Mouse (Mus musculus) limb, embryonic 14.5 days (tissue): Measurements from ENCODE around the gene Sytl2. TPM values are rescaled to one million over a fixed set of nuclear protein-coding genes. Genes with fewer than 3 reads are reported as not detected.

Experiments used
- ATAC-seq: fragments of 200-750 bp; cut with Nextera tagmentation; 2 replicates; pipeline ENCODE4 v1.8.0; 2017; ENCODE audit warnings: low read depth, moderate number of reproducible peaks, moderate TSS enrichment; ENCODE audit not compliant: low FRiP score
- DNase-seq: peaks from one replicate; pipeline ENCODE4 v3.0.0-alpha.2; 2015; ENCODE audit warnings: low spot score
- H3K27ac ChIP-seq: fragments of 300-500 bp; sonication (generic); replicated peaks from 2 replicates; pipeline ENCODE4 v1.5.1; 2014; ENCODE audit warnings: low read depth, mild to moderate bottlenecking, low read length, moderate library complexity, mixed read lengths
- H3K27me3 ChIP-seq: fragments of 300-500 bp; sonication (generic); 2 replicates; pipeline ENCODE4 v1.6.1; 2014; ENCODE audit warnings: low read length, mixed read lengths; ENCODE audit not compliant: control insufficient read depth, insufficient read depth
- H3K36me3 ChIP-seq: fragments of 300-500 bp; sonication (generic); 2 replicates; pipeline ENCODE4 v1.6.1; 2014; ENCODE audit warnings: mild to moderate bottlenecking, low read length, moderate library complexity, mixed read lengths; ENCODE audit not compliant: control insufficient read depth, insufficient read depth
- H3K4me1 ChIP-seq: fragments of 300-500 bp; sonication (generic); 2 replicates; pipeline ENCODE4 v1.6.1; 2014; ENCODE audit warnings: antibody characterized with exemption, low read length, mixed read lengths; ENCODE audit not compliant: control insufficient read depth, insufficient read depth
- H3K4me2 ChIP-seq: fragments of 300-500 bp; sonication (generic); replicated peaks from 2 replicates; pipeline ENCODE4 v1.6.1; 2014; ENCODE audit warnings: low read depth, mild to moderate bottlenecking, low read length, moderate library complexity; ENCODE audit not compliant: severe bottlenecking
- H3K4me3 ChIP-seq: fragments of 300-500 bp; sonication (generic); replicated peaks from 2 replicates; pipeline ENCODE4 v1.5.1; 2014; ENCODE audit warnings: low read length
- H3K9ac ChIP-seq: fragments of 300-500 bp; sonication (generic); 2 replicates; pipeline ENCODE4 v1.6.1; 2014; ENCODE audit warnings: mild to moderate bottlenecking, low read depth, low read length, moderate library complexity; ENCODE audit not compliant: severe bottlenecking
- H3K9me3 ChIP-seq: fragments of 300-500 bp; sonication (generic); 2 replicates; pipeline ENCODE4 v1.6.1; 2016; ENCODE audit warnings: low read length; ENCODE audit not compliant: control insufficient read depth
- POLR2A ChIP-seq: fragments of 200-500 bp; IDR thresholded peaks from 2 replicates; pipeline ENCODE4 v1.8.0; 2012; ENCODE audit warnings: inconsistent platforms, mild to moderate bottlenecking, moderate library complexity, borderline replicate concordance; ENCODE audit not compliant: insufficient read depth, insufficient read length; ENCODE audit errors: extremely low read depth
- WGBS: fragments of 180-500 bp; shearing (Covaris S2); extraction: QIAGEN DNeasy Blood & Tissue Kit; methylation state at CpG from one replicate; pipeline ENCODE4 v1.1.7; 2014; 5-methylcytosine and 5-hydroxymethylcytosine counted together
- polyA plus RNA-seq, 2 experiments: library from polyadenylated mRNA; depleted of rRNA in 1 of 2; stranded (reverse) in 1 of 2; unstranded in 1 of 2; fragments of >200 nt; fragmentation: Nextera tagmentation in 1 of 2; extraction: Ambion mirVana in 1 of 2; gene quantifications; 2 replicates each; pipeline versions ENCODE4 v1.2.1 to v1.2.3; 2012 to 2014

Sytl2 gene
- polyA plus RNA-seq, 2 experiments = 21.9 to 25.7 TPM

GRCm38 (mm10) chr7:90395073-90395472 is 93.0 kb downstream of the Sytl2 start:
- no peak for TF ChIP-seq POLR2A
- no peak for DNase-seq
- Histone ChIP-seq H3K9ac (no peak overlapping the region), H3K4me3 (no peak overlapping the region), H3K36me3 (no peaks in the 10 kb centered on the region), H3K4me2 (no peak overlapping the region), H3K27ac (no peak overlapping the region), H3K4me1 (no peaks in the 10 kb centered on the region), H3K27me3 (no peaks in the 10 kb centered on the region), H3K9me3 (no peaks in the 10 kb centered on the region)
- no peak for ATAC-seq
- WGBS = 51% methylated on average over 4 of the region's 4 CpGs

- Histone ChIP-seq H3K27ac (no peak overlapping the region), H3K27me3 (no peaks in the 10 kb centered on the region), H3K4me1 (no peaks in the 10 kb centered on the region), H3K4me2 (no peak overlapping the region), H3K9me3 (no peaks in the 10 kb centered on the region), H3K36me3 (no peaks in the 10 kb centered on the region), H3K9ac (no peak overlapping the region), H3K4me3 (no peak overlapping the region)
- 64% methylated on average over 5 of the region's 5 CpGs for WGBS
- no peak for ATAC-seq
- DNase-seq = no peak
- TF ChIP-seq POLR2A = no peak
Observed at GRCm38 (mm10) chr7:90395928-90396327, 93.9 kb downstream of the Sytl2 start.

- TF ChIP-seq POLR2A = no peak
- Histone ChIP-seq H3K9me3 (no peaks in the 10 kb centered on the region), H3K4me1 (no peaks in the 10 kb centered on the region), H3K9ac (no peak overlapping the region), H3K4me3 (no peak overlapping the region), H3K36me3 (no peaks in the 10 kb centered on the region), H3K4me2 (no peak overlapping the region), H3K27me3 (no peaks in the 10 kb centered on the region), H3K27ac (no peak overlapping the region)
- ATAC-seq = no peak
- peak; percentile 46 for DNase-seq
- 53% methylated on average over 3 of the region's 3 CpGs for WGBS
Observed at GRCm38 (mm10) chr7:90409934-90410333, 107.9 kb downstream of the Sytl2 start.

GRCm38 (mm10) chr7:90426020-90427001 is 124.3 kb downstream of the Sytl2 start, which contains the start of gene Ccdc89:
Gene Ccdc89, plus strand, starts transcription at chr7:90426577.
- ATAC-seq (peak; percentile 100), DNase-seq (peak; percentile 91)
- 28% methylated on average over 29 of the region's 29 CpGs for WGBS
- H3K27me3 ChIP-seq = no peaks in the 10 kb centered on the region
- peak within 1 kb of the TSS; percentile 29; the same call in 1 of the 2 replicates for H3K9ac ChIP-seq
- no peaks in the 10 kb centered on the region for H3K4me1 ChIP-seq
- peak within 1 kb of the TSS; percentile 52 for H3K4me2 ChIP-seq
- H3K27ac ChIP-seq = no peak within 1 kb of the TSS
- peak within 1 kb of the TSS; percentile 27 for H3K4me3 ChIP-seq
- no peak for TF ChIP-seq POLR2A
- no peaks in the 10 kb centered on the region for H3K36me3 ChIP-seq
- H3K9me3 ChIP-seq = no peaks in the 10 kb centered on the region

GRCm38 (mm10) chr7:90427006-90427405 is 125.0 kb downstream of the Sytl2 start:
- Histone ChIP-seq H3K9ac (no peak overlapping the region), H3K27ac (no peak overlapping the region), H3K4me1 (no peaks in the 10 kb centered on the region), H3K4me2 (peak overlapping the region; percentile 52), H3K27me3 (no peaks in the 10 kb centered on the region), H3K9me3 (no peaks in the 10 kb centered on the region), H3K4me3 (peak overlapping the region; percentile 27), H3K36me3 (no peaks in the 10 kb centered on the region)
- 69% methylated on average over 9 of the region's 9 CpGs for WGBS
- ATAC-seq = no peak
- no peak for DNase-seq
- no peak for TF ChIP-seq POLR2A
